In genomic region chr19:46044271-46044992, GRCm38 (mm10) we compare ENCODE assay signal across 8 mouse cellular contexts. TPM values are rescaled to one million over a fixed set of nuclear protein-coding genes. Genes with fewer than 3 reads are reported as not detected.
DNase-seq lines count a peak whose midpoint lies in the region; ATAC-seq and TF ChIP-seq lines count a peak whose summit lies in the region.

Gene Pprc1 (plus strand): TSS chr19:46044886.

- intact Hi-C loops in left cerebral cortex, postnatal 4 days (cut with DNase I), result no loop called here

- no peaks in the 10 kb centered on the region for H3K36me3 ChIP-seq in thymus, adult 2 months (ENCODE audit: control insufficient read depth, insufficient read depth, low read length)
- no peaks in the 10 kb centered on the region for H3K36me3 ChIP-seq in hindbrain, embryonic 15.5 days
- no peaks in the 10 kb centered on the region for H3K36me3 ChIP-seq in midbrain, embryonic 14.5 days (ENCODE audit: control insufficient read depth, insufficient read depth, low read length)

- H3K4me2 ChIP-seq in hindbrain, embryonic 15.5 days, result peak within 1 kb of the TSS; percentile 96
- peak within 1 kb of the TSS; percentile 100 for H3K4me2 ChIP-seq in midbrain, embryonic 14.5 days (ENCODE audit: low read length)

- peaks cover 44% of the 10 kb centered on the region for H3K4me1 ChIP-seq in thymus, adult 2 months (replicated peaks; ENCODE audit: control insufficient read depth, insufficient read depth, low read length)
- H3K4me1 ChIP-seq in hindbrain, embryonic 15.5 days (replicated peaks), result peaks cover 66% of the 10 kb centered on the region
- peaks cover 57% of the 10 kb centered on the region for H3K4me1 ChIP-seq in midbrain, embryonic 14.5 days (ENCODE audit: control insufficient read depth, insufficient read depth, low read length)

- peak within 1 kb of the TSS; percentile 98 for H3K9ac ChIP-seq in hindbrain, embryonic 15.5 days
- peak within 1 kb of the TSS; percentile 98 for H3K9ac ChIP-seq in midbrain, embryonic 14.5 days (replicated peaks; ENCODE audit: low read length)

- peak; percentile 72 for TF ChIP-seq POLR2A in thymus, adult 2 months (IDR thresholded peaks at IDR 0.05; ENCODE audit: control insufficient read depth, extremely low read depth, insufficient read depth, low read length, poor library complexity)

- H3K27me3 ChIP-seq in thymus, adult 2 months (ENCODE audit: control insufficient read depth, insufficient read depth, low read length), result no peaks in the 10 kb centered on the region
- H3K27me3 ChIP-seq in hindbrain, embryonic 15.5 days, result no peaks in the 10 kb centered on the region
- no peaks in the 10 kb centered on the region for H3K27me3 ChIP-seq in midbrain, embryonic 14.5 days (ENCODE audit: control insufficient read depth, insufficient read depth, low read length)

- H3K27ac ChIP-seq in thymus, adult 2 months (ENCODE audit: control insufficient read depth, insufficient read depth, low read length), result peak within 1 kb of the TSS; percentile 28; the same call in 1 of the 2 replicates
- H3K27ac ChIP-seq in hindbrain, embryonic 15.5 days (replicated peaks), result peak within 1 kb of the TSS; percentile 98
- H3K27ac ChIP-seq in midbrain, embryonic 14.5 days (replicated peaks; ENCODE audit: low read depth, low read length), result peak within 1 kb of the TSS; percentile 98

- TF ChIP-seq CTCF in thymus, adult 2 months (IDR thresholded peaks at IDR 0.05; ENCODE audit: borderline replicate concordance, control insufficient read depth, extremely low read depth, insufficient read depth, low read length, poor library complexity), result no peak

- ATAC-seq in hindbrain, embryonic 15.5 days (ENCODE audit: low FRiP score, low read depth), result no peak
- ATAC-seq in midbrain, embryonic 14.5 days (ENCODE audit: low FRiP score, low TSS enrichment), result no peak; the same call in 1 of the 2 replicates

- DNase-seq in thymus, adult 2 months, result peak; percentile 23
- DNase-seq in thymus, postnatal 10 days (ENCODE audit: low spot score in 2 of 2), result no peak
- DNase-seq in cerebellum, adult 9-11 months, result peak; percentile 79
- peak; percentile 19 to 34 for DNase-seq in gastrocnemius, adult 8-10 months (ENCODE audit: low spot score in 2 of 2)
- no peak for DNase-seq in left cerebral cortex, postnatal 4 days
- DNase-seq in midbrain, embryonic 14.5 days, result peak; percentile 66
- DNase-seq in right cerebral cortex, adult 2 months (ENCODE audit: low spot score in 2 of 2), result no peak

- WGBS in thymus, adult 2 months, result under 1% methylated on average over 34 of the region's 34 CpGs
- WGBS in hindbrain, embryonic 15.5 days, result under 1% methylated on average over 29 of the region's 34 CpGs
- 0% methylated on average over 33 of the region's 34 CpGs for WGBS in midbrain, embryonic 14.5 days

- H3K9me3 ChIP-seq in hindbrain, embryonic 15.5 days, result no peaks in the 10 kb centered on the region
- H3K9me3 ChIP-seq in midbrain, embryonic 14.5 days (ENCODE audit: control insufficient read depth, low read length), result no peaks in the 10 kb centered on the region

- H3K4me3 ChIP-seq in thymus, adult 2 months (ENCODE audit: control insufficient read depth, insufficient read depth, low read length), result peak within 1 kb of the TSS; percentile 50
- peak within 1 kb of the TSS; percentile 98 for H3K4me3 ChIP-seq in hindbrain, embryonic 15.5 days
- H3K4me3 ChIP-seq in midbrain, embryonic 14.5 days (replicated peaks; ENCODE audit: low read depth, low read length), result peak within 1 kb of the TSS; percentile 88

RNA-seq across cellular contexts. Expression of gene Pprc1, which starts in this region (rescaled TPM):
- polyA plus RNA-seq in thymus, adult 2 months (2012; rRNA removed), result 42.8 and 44.1 TPM in 2 replicates
- total RNA-seq in gastrocnemius, adult 8-10 months (2022), result 10 to 100 TPM; 13.0 to 22.8 (median 14.7) TPM
- 23.4 and 24.0 TPM in 2 replicates for polyA plus RNA-seq in hindbrain, embryonic 15.5 days (2015; fragmentation: Nextera tagmentation; extraction: Ambion mirVana)
- 10 to 100 TPM; 42.9 to 46.7 TPM for total RNA-seq in left cerebral cortex, postnatal 4 days (2021)
- polyA plus RNA-seq in midbrain, embryonic 14.5 days (2014; fragmentation: Nextera tagmentation; extraction: Ambion mirVana), result 21.1 and 21.5 TPM in 2 replicates

Comparison
In these comparisons a context has a peak if more than half of its experiments do, and no peak if none do; other contexts are left out.
1. DNase-seq: peak in thymus, adult 2 months (single experiment), cerebellum, adult 9-11 months (single experiment), gastrocnemius, adult 8-10 months (2 of 2) and midbrain, embryonic 14.5 days (single experiment); none in thymus, postnatal 10 days (0 of 2), left cerebral cortex, postnatal 4 days (single experiment) and right cerebral cortex, adult 2 months (0 of 2).
2. H3K27ac ChIP-seq: peak in every context shown above with its lines; median percentile 98 in hindbrain, embryonic 15.5 days; 98 in midbrain, embryonic 14.5 days; 28 in thymus, adult 2 months.
3. Peak in every context shown above with its lines, with median percentiles within 50 percentile points of each other: H3K4me3 ChIP-seq.